Mouse (Mus musculus) left cerebral cortex, adult 11 months (tissue): ENCODE data around the gene RPS10-NUDT3.

Experiments used
- DNase-seq: peaks from one replicate; pipeline ENCODE4 v3.0.0; 2022; ENCODE audit warnings: low spot score

RPS10-NUDT3 gene

DNA sequence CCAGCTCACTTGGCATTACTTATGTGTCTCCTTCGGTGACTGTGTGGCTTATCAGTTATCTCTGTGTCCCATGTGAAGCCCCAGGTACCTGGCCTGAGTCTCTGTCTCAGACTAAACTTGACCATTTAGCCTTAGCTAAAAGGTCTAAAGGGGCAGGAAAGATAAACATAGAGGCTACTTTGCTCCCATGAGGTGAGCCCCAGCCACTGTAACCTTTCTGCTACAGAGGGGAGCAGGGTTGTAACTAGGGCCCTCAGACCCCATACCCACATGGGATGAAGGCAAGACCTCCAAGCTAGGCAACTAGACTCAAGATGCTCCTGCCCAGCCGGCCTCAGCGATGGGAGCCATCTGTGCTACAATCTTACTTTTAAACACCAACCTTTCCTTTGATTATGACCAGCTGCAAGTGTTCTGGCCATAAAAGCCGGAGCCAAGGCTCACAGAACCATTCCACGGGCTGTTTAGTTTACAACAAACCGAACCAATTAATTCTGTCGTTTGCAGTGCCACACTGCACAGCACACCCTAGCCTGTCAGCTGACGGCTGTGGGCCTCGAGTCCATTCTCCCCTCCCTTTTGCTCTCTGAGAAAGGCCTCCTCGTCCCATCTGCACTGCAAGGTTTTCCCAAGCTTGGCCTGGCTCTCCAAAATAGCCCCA is 59.8 kb downstream of the RPS10-NUDT3 start:
- no peak for DNase-seq

GRCm38 (mm10) chr17:27574470-27575115 is 60.4 kb downstream of the RPS10-NUDT3 start:
- DNase-seq: no peak

GRCm38 (mm10) chr17:27573772-27574320 is 61.2 kb downstream of the RPS10-NUDT3 start:
- DNase-seq: no peak

DNA sequence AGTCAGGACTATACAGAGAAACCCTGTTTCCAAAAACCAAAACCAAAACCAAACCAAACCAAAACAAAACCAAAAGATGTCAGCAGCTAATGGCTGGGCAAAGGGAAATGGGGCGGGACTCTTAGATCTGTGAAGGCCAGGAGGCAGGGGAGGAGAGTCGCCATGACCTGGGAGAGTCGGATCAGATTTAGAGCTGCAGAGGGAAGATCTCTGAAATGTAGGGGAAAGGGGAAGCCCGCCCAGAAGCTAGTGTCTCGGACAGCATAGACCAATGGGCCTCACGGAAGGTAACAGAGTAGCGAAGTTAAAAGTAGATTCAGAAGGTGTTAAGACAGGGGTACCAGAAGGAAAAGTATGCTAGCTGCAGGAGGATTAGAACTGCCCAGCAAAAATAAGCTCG is 63.7 kb downstream of the RPS10-NUDT3 start:
- no peak for DNase-seq

DNA sequence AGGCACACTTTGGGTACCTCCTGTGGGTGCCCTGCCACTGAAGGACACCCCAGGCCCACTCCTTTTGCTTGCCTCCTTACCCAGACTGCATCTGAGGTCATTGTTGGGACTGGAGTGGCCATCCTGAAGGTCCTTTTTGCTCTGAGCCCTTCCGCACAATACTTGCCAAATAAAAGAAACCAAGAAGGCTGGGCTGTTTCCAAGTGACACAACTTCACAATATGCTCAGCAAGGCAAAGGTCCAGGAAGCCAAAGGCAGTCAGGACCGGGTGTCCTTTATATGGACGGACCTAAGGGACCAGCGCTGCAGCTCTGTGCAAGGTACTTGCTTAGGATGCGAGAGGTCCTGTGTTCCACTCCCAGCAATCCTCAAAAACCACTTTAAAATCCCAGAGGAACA is 66.8 kb downstream of the RPS10-NUDT3 start:
- no peak for DNase-seq

DNA sequence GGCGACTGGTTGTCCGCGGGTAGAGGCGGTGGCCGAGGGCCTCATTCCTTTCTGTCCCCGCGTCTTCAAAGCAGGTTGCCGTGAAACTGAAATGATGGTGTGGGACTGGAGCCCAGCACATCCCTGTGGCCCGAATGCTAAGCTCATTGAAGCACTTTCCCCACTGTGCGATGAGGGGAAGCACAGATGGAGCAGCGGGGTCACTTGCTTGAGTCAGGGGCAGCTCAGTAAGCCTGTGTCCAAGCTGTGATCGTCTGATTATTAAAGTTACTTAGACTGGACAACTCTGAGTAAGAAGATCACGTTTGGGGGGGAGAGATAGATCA is 69.1 kb downstream of the RPS10-NUDT3 start:
- no peak for DNase-seq

DNA sequence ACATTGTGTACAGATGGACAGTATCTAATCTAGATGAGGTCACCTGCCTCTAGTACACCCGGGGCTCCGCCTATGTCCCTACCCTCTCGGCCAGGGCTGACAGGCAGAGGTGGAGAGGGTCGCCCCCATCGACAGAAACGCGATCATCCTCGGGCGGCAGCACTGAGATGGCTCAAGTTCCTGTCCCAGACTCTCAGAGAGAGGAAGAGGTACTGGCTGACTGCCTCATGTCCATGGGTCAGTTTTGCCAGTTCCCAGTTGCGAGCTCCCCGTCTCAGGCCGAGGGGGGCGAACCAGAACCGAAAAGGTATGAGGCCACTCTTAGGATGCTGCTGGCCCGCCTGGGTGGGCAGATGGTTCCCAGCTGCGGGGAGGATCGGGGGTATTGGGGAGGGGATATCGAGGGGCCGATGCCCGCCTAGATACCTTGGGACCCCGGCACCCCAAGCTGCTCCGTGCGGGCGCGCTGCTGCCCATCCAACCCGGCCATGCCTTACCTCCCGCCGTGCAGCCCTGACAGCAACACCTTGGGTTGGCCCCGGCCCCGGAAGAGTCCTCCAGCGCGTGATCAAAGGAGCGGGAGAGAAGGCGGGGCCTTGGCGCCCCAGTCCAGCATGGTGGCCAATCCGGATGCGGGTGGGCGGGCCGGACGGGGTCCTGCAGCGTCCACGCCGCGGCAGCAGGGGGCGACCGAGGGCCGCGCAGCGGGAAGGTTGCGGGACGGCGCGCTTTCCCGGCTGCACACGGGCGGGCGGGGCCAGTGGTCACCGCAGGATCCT is 69.7 kb downstream of the RPS10-NUDT3 start, which contains the start of gene AI413582:
Gene AI413582 (minus strand): TSS at position 594 of the 779 bp plus-strand sequence.
- peak; percentile 91 for DNase-seq

DNA sequence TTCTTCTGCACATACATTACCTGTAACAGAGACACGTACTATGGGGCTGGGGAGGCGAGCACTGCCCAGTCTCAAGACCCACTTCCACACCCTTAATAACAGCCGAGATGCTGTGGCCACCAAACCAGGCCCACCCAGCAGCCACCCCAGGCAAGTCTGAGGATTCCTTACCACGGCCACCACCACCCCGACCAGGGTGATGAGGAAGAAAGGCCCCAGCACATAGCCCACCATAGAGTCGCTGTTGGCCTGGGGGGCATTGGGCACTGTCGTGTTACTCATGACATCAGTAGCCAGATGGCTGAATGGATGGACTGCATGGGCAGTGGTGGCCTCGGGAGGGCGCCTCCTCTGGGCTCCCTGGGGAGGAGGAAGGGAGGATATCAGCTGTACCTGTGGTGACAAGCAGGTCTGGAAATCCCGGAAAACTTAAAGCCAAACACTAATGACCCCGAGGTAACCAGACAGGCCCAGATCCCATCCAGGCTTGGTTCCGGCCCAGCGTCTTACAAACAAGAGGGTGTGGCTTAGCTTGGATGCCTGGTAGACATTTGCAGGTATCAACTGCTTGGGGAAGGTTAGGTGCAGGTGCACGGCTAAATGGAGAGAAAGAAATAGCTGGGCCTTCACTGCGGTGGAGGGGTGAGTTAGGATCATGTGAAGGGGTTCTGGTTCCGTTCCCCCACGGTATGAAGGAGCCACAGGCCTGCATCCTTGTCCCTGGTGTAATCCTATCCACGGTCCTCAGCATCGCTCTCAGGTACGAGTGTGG is 70.4 kb downstream of the RPS10-NUDT3 start:
- no peak for DNase-seq

DNA sequence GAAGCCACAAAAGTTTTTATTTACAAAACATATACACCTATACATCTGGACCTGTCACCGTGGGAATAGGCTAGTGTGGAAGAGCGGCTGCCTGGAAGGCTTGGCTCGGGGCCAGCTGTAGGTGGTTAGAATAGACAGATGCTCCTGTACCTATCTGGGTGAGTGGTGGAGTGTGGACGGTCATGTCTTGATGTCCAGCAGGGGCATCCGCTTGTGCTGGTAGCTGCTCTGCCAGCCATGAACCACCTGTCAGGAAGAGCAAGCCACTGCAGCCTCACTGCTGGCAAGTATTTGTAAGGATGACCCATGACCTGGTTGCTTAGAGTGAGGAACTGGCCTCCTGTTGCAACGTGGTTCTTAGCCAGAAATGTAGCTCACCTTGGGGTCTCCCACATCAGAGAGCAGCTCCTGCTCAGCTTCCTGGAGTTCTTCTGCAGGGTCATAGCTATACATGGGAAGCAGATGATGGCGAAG is 71.2 kb downstream of the RPS10-NUDT3 start:
- DNase-seq: no peak

DNA sequence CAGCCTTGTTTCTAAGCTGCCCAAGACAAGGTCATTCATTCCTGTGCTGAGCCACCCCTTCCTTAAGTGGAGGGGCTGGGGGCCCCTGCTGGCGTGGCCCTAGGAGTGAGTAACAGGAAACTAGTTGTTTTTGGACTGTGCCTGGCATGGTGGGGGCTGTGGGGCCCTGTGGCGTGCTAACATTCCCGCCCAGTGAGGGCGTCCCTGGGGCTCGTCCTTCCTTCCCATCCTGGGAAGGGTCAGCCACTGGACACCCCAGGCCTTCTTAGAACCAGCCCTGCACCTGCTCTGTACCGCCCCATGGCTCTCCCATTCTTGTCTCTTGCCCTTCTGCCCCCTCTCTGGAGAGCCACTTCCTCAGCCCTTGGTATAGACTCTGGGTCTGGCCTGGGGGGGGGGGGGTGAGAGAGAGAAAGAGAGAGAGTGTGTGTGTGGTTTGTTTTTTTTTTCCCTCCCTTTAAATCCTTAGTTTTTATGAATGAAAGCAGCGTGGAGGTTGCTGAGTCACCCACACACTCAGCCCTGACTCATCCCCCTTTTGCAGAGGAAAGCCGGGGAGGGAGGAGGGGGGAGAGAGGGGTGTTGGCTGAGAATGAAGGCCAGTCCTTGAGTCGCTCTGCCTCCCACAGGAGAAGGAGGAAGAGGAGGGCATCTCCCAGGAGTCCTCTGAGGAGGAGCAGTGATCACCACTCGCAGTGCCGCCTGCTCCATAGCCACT is 73.1 kb downstream of the RPS10-NUDT3 start:
- no peak for DNase-seq

DNA sequence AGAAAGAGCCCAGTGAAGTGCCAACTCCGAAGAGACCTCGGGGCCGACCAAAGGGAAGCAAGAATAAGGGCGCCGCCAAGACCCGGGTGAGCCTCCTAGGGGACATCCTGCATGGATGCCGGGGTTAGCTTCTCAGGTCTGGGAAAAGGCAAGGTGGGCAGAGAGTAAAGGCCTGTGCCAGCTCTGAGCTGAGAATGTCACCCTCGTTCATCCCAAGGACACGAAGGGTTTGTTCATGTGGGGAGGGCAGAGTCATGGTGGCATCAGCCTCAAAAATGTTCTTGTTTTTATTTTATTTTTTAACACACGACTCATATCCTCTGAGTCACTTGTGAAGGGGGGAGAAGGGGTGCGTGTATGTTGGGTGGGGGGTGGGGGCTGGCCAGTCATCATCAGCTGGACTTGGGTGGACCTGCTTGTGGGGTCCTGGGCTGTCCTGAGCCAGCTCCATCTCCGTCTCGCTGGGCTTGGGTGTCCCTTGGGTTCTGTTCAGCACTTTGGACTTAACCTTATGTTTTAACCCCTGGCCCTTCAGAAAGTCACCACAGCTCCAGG is 74.0 kb downstream of the RPS10-NUDT3 start:
- no peak for DNase-seq

- DNase-seq: no peak
Observed at GRCm38 (mm10) chr17:27559596-27559995, 75.4 kb downstream of the RPS10-NUDT3 start.

GRCm38 (mm10) chr17:27558845-27559244 is 76.2 kb downstream of the RPS10-NUDT3 start:
- DNase-seq: no peak

- no peak for DNase-seq
Observed at GRCm38 (mm10) chr17:27557927-27558661, 76.9 kb downstream of the RPS10-NUDT3 start.

- DNase-seq: no peak
Observed at GRCm38 (mm10) chr17:27557181-27557926, 77.7 kb downstream of the RPS10-NUDT3 start.

- no peak for DNase-seq
Observed at GRCm38 (mm10) chr17:27556315-27557011, 78.6 kb downstream of the RPS10-NUDT3 start, which contains the start of gene Hmga1. Hmga1 (plus strand) TSS chr17:27556497.

- no peak for DNase-seq
Observed at GRCm38 (mm10) chr17:27555512-27556172, 79.4 kb downstream of the RPS10-NUDT3 start.

- DNase-seq: no peak
Observed at GRCm38 (mm10) chr17:27555075-27555511, 79.9 kb downstream of the RPS10-NUDT3 start.
